In genomic region chr10:107050489-107050888, GRCm38 (mm10) we compare ENCODE assay signal across 35 mouse cellular contexts.
"Had no signal": no experiment of that assay in that cellular context is flagged by ENCODE, and none has a peak within 500 bp of the region (broad histone marks: within the 10 kb centered on the region; RNA-seq: fewer than 3 reads in every experiment).

No protein-coding gene starts in this region.

- H3K36me3 ChIP-seq: heart, embryonic 10.5 days; heart, embryonic 12.5 days; heart, embryonic 13.5 days; heart, embryonic 15.5 days; hindbrain, embryonic 10.5 days; hindbrain, embryonic 12.5 days; hindbrain, embryonic 13.5 days; hindbrain, embryonic 15.5 days; intestine, embryonic 15.5 days; kidney, embryonic 15.5 days had no signal

- H3K4me1 ChIP-seq: heart, embryonic 10.5 days; heart, embryonic 12.5 days; heart, embryonic 13.5 days; heart, embryonic 15.5 days; hindbrain, embryonic 10.5 days; hindbrain, embryonic 12.5 days; hindbrain, embryonic 13.5 days; hindbrain, embryonic 15.5 days; intestine, embryonic 15.5 days; kidney, embryonic 15.5 days had no signal

- H3K4me2 ChIP-seq: heart, embryonic 11.5 days; heart, embryonic 12.5 days; heart, embryonic 13.5 days; heart, embryonic 15.5 days; hindbrain, embryonic 12.5 days; hindbrain, embryonic 13.5 days; hindbrain, embryonic 14.5 days; hindbrain, embryonic 15.5 days; intestine, embryonic 15.5 days; kidney, embryonic 15.5 days had no signal

- H3K9me3 ChIP-seq: heart, embryonic 10.5 days; heart, embryonic 12.5 days; heart, embryonic 13.5 days; heart, embryonic 15.5 days; hindbrain, embryonic 10.5 days; hindbrain, embryonic 12.5 days; hindbrain, embryonic 13.5 days; hindbrain, embryonic 15.5 days; intestine, embryonic 15.5 days; kidney, embryonic 15.5 days had no signal

- H3K27me3 ChIP-seq: heart, embryonic 12.5 days; heart, embryonic 13.5 days; heart, embryonic 15.5 days; hindbrain, embryonic 12.5 days; hindbrain, embryonic 13.5 days; hindbrain, embryonic 15.5 days; intestine, embryonic 15.5 days; kidney, embryonic 15.5 days had no signal

- ATAC-seq: hindbrain, embryonic 16.5 days; hindbrain, postnatal 0 days; inflammation-experienced regulatory T-cells, adult 6 months; intestine, embryonic 15.5 days; intestine, embryonic 16.5 days; intestine, postnatal 0 days had no signal

- H3K9ac ChIP-seq: heart, embryonic 12.5 days; heart, embryonic 13.5 days; heart, embryonic 15.5 days; hindbrain, embryonic 12.5 days; hindbrain, embryonic 13.5 days; hindbrain, embryonic 14.5 days; hindbrain, embryonic 15.5 days; intestine, embryonic 15.5 days; kidney, embryonic 15.5 days had no signal

- H3K27ac ChIP-seq: heart, embryonic 10.5 days; heart, embryonic 13.5 days; heart, embryonic 15.5 days; hindbrain, embryonic 10.5 days; hindbrain, embryonic 12.5 days; hindbrain, embryonic 13.5 days; hindbrain, embryonic 14.5 days; hindbrain, embryonic 15.5 days; hindbrain, postnatal 0 days; intestine, embryonic 15.5 days; kidney, embryonic 15.5 days; kidney, postnatal 0 days; layer of hippocampus, adult 2 months had no signal

- H3K4me3 ChIP-seq: heart, embryonic 10.5 days; heart, embryonic 12.5 days; heart, embryonic 13.5 days; heart, embryonic 15.5 days; hindbrain, embryonic 10.5 days; hindbrain, embryonic 12.5 days; hindbrain, embryonic 13.5 days; hindbrain, embryonic 15.5 days; intestine, embryonic 15.5 days; kidney, embryonic 15.5 days; layer of hippocampus, adult 2 months had no signal

- DNase-seq: heart, postnatal 10 days; heart, postnatal 14 days; heart, postnatal 36 days; heart, postnatal 4 days; kidney, adult 11 months; kidney, adult 18-20 months; kidney, adult 2 months; kidney, adult 8-10 months; kidney, adult 9 months; kidney, postnatal 10 days; kidney, postnatal 14 days; kidney, postnatal 25 days; kidney, postnatal 36 days; kidney, postnatal 4 days; layer of hippocampus, adult 9-11 months; layer of hippocampus, postnatal 36 days had no signal
